Mouse (Mus musculus): ENCODE measurements around the gene Fpgs.

DNA sequence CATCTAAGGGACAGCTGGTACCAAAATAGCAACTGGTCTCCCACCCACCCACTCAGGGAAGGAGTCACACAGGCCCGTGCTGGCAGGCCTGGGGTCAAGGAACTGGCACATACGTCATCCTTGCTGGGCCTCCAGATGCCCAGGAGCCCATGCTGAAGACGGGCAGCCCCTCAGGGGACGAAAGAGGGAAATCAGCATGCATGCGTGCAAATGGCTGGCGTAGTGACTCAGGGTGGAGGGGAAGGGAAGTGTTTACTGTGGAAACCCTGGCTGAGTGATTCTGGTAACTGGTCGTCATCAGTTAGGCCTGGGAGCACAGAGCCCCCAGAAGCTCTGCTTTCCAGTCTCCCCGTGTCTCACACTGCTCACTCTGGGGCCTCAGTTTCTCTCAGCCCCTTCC, 38.6 kb downstream of the Fpgs start:
- TF ChIP-seq CTCF (IDR thresholded peaks at IDR 0.05; ENCODE audit: borderline replicate concordance, insufficient read depth, low read length): no peak
- no peak for TF ChIP-seq POLR2A (IDR thresholded peaks at IDR 0.05; ENCODE audit: low read depth, low read length)

Measured in embryonic fibroblast, embryonic 13.5 days (primary cell).